Mouse (Mus musculus): ENCODE data around the gene Fam227a.
"Not testable (repeated sequence)": the region's sequence is repeated elsewhere in the genome, so short reads cannot be mapped to it uniquely, and the experiment has no call there.

Fam227a gene

GRCm38 (mm10) chr15:79684616-79685015 is 25.9 kb upstream of the Fam227a start:
- no peak for DNase-seq (ENCODE audit: low read depth, low spot score)

- no peak for DNase-seq (ENCODE audit: low read depth, low spot score)
Measured at GRCm38 (mm10) chr15:79683707-79684465, 25.1 kb upstream of the Fam227a start.

DNA sequence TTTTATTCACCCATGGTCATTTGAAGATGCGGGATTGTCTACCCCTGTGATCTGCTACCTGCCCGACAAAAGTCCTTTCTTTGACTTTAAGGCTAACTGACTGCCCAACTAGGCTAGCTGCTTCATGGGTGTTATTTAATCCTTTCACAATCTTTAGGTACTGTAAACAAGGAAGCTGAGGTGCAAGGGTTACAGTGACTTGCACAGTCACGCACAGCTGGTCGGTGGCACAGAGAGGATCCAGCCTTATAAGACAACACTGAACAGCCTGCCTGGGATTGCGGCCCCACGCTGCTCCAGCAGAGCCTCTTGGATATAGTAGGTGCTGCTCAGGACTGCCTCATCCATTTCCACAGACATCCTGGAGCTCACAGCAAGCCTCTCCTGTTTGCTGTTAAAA is 24.4 kb upstream of the Fam227a start:
- no peak for DNase-seq (ENCODE audit: low read depth, low spot score)

GRCm38 (mm10) chr15:79681973-79682372 is 23.2 kb upstream of the Fam227a start:
- no peak for DNase-seq (ENCODE audit: low read depth, low spot score)

DNA sequence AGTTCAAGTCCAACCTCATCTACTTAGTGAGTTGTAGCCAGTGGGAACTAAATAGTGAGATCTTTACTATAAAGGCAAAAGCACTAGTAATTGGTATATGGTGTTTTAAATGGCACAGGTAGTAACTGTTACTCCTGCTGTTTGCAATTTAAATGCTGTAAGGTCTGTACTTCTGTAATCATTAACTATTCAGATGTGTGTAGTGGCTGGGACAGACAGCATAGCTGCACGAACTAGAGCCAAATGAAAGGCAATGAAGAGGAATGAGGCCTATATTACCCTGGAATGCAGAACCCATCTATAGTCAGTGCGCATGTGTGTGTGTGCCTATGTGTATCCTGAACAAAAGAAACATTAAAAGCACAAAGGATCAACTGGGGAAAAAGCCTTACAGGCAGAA is 19.2 kb upstream of the Fam227a start:
- DNase-seq (ENCODE audit: low read depth, low spot score): no peak

- not testable (repeated sequence) for DNase-seq (ENCODE audit: low read depth, low spot score)
Measured at GRCm38 (mm10) chr15:79671828-79672348, 13.1 kb upstream of the Fam227a start.

- no peak for DNase-seq (ENCODE audit: low read depth, low spot score)
Measured at GRCm38 (mm10) chr15:79670972-79671299, 12.2 kb upstream of the Fam227a start.

DNA sequence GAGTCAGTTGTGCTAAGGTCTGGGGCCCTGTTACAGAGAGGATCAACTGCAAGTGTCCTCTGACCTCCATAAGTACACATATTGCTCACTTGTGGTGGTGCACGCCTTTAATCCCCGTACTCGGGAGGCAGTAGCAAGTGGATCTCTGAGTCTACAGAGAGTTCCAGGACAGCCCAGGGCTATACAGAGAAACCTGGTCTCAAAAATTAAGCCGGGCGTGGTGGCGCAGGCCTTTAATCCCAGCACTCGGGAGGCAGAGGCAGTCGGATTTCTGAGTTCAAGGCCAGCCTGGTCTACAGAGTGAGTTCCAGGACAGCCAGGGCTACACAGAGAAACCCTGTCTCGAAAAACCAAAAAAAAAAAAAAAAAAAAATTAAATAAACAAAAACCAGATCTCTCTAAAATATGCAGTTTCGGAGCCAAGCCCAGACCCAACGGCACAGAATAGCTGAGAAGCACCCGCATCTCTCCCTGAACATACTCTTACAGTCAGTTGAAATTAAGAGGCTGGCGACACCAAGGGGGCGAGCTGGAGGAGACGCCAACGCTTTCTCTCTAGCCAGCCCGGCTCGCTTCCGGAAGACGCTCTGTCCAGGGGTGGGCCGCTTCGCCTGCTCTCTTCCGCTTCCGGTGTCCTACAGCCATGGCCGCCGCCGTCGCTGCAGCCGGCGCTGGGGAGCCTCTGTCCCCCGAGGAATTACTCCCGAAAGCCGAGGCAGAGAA is 11.7 kb upstream of the Fam227a start, which contains the start of gene Tomm22:
Gene Tomm22, plus strand, starts transcription at position 613 of the 723 bp plus-strand sequence.
- DNase-seq (ENCODE audit: low read depth, low spot score): peak; percentile 83

- DNase-seq (ENCODE audit: low read depth, low spot score): no peak
Measured at GRCm38 (mm10) chr15:79669195-79669594, 10.4 kb upstream of the Fam227a start.

DNA sequence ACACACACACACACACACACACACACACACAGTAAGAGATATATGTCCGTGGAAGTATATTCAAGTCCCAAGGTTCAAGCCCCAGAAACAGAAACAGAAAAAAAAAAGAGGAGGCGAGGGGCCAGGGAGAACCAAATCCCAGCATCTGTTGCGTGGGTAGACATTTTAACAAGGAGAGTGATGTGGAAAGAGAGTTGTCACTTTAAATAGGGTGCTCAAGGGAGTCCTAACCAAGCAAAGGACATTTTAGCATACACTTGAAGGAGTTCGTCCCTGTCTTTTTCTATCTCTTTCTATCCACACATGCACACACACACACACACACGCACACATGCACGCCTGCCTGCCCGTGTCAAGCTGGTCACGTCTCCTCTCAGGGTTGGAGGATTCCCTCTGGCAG is 5.9 kb upstream of the Fam227a start:
- no peak for DNase-seq (ENCODE audit: low read depth, low spot score)

DNA sequence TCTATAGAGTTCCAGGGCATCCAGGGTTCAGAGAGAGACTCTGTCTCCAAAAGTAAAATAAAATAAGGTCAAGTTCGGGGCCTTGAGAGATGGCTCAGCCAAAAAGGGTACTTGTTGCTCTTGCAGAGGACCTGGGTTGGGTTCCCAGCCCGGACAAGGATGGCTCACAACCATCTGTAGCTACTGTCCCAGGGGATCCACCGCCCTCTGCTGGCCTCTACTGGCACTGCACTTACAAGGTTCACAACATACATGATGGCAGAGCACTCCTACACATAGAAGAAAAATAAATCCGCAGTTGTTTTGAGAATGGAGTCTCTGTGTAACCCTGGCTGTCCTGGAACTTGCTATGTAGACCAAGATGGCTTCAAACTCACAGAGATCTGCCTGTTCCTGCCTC is 3.1 kb upstream of the Fam227a start:
- DNase-seq (ENCODE audit: low read depth, low spot score): peak; percentile 20

DNA sequence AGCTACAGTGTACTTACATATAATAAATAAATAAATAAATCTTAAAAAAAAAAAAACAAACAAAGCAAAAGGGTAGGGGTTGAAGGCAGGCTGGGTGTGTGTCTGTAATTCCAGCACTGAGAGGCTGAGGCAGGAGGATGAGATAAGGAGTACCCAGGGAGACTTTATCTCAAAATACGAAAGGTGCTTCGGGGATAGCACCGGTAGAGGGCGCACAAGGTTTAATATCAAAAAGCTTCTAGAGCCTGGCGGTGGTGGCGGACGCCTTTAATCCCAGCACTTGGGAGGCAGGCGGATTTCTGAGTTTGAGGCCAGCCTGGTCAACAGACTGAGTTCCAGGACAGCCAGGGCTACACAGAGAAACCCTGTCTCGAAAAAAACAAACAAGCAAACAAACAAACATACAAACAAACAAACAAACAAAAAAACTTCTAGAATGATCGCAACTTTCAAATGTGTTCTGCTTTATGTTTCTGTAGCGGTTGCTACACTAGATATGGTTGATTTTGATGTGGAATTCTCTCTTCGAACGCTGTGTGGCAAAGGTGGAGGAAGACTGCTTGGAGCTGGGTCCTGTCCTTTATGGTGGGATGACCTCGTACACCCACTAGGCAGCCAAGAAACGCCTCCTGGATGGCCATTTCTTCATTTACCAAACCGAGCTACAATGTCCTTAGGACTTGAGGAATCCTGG is 772 bp downstream of the Fam227a start:
- DNase-seq (ENCODE audit: low read depth, low spot score): peak; percentile 89

- no peak for DNase-seq (ENCODE audit: low read depth, low spot score)
Measured at GRCm38 (mm10) chr15:79656451-79656850, 2.3 kb downstream of the Fam227a start.

DNA sequence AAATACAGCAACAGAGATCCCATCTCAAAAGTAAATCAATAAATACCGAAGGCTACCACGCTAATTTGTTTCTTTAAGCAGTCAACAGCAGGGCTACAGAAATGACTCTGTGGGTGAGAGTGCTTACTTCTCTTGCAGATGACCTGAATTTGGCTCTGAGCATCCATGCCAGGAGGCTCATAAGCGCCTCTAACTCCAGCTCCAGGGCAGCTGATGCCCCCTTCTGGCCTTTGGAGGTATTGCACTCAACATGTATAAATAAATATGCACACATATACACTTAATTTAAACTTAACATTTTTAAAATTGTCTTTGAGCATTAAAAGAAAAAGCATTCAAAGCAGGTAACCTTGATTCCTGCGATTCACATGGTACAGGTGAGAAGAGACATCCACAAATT is 7.3 kb downstream of the Fam227a start:
- peak; percentile 17 for DNase-seq (ENCODE audit: low read depth, low spot score)

DNA sequence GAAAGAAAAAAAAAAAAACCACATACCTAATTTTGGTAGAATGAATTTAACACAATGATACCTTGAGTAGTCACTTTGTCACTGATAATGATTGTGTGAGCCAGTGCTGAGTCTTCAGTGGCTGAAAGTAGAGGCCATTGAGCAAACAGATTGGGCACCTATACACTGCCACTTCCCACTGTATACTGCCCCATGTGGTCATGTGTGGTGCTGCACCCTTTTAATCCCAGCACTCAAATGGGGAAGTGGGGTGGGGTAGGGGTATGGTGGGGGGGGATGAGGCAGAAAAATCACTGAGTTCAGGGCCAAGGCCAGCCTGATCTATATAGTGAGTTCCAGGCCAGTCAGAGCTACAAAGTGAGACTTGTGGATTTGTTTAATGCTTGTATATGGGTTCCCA is 8.2 kb downstream of the Fam227a start:
- peak; percentile 33 for DNase-seq (ENCODE audit: low read depth, low spot score)

DNA sequence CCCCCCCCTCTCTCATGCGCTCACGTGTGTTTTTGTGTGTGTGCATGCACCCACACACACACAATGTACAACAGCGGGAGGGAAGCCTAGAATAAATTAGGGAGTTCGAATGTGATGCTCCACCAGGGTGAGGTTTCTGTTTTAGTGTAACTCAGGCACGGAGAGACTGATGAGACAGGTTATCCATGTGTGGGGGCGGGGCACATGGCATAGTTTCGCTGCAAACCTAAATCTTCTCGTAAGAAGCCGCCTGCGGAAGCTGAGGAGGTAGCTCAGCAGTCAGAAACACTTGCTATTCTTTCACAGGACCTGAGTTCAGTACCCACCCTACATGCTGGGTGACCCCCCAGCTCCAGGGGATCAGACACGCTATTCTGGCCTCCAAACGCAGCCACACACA is 10.6 kb downstream of the Fam227a start:
- no peak for DNase-seq (ENCODE audit: low read depth, low spot score)

DNA sequence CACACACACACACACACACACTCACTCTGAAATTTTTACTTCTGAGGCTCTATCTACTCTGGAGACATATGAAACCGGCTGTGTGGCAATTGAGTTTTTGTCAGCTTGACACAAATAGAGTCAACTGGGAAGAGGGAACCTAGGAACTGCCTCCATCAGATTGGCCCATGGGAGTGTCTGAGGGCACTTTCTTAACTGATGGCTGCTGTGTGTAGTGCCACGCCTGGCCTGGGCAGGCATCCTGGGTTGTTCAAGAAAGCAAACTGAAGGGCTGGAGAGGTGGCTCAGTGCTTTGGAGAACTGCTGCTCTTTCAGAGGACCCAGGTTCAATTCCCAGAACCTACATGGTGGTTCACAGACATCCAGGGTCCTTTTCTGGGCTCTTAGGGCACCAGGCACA is 13.3 kb downstream of the Fam227a start:
- no peak for DNase-seq (ENCODE audit: low read depth, low spot score)

DNA sequence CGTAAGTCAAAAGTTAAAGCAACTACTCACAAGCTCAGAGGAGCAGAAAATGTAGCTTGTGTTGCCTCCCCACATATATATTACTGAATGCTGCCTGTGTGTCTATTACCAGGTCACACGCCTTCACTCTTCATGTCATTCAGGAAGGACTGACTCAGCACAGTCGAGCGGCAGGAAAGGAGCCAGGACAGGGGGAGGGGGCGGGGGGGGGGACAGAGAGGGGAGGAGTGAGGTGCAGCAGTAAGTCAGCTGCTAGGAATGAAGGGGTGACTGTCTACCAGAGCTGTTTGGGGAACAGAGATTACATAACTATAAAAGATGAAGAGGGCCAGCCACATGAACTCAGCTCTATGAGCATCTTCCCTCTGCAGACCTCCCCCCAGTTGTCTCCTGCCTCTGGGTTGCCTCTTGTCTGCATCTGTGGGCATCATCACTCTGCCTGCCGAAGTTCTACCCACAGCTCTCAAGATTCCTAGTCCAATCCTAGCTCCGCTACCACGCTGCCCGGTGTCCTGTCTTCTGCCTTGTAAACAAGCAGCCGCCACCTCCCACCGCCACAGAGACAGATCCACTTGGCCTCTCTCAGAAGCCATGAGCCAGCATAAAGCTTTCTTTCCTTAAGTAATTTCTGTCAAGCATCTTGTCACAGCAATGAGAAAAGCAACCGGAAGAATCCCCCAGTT is 17.5 kb downstream of the Fam227a start:
- DNase-seq (ENCODE audit: low read depth, low spot score): no peak

GRCm38 (mm10) chr15:79630471-79630870 is 28.3 kb downstream of the Fam227a start:
- no peak for DNase-seq (ENCODE audit: low read depth, low spot score)

- no peak for DNase-seq (ENCODE audit: low read depth, low spot score)
Measured at GRCm38 (mm10) chr15:79619770-79620414, 38.9 kb downstream of the Fam227a start.

GRCm38 (mm10) chr15:79618456-79618855 is 40.3 kb downstream of the Fam227a start:
- no peak for DNase-seq (ENCODE audit: low read depth, low spot score)

Data from forelimb bud, embryonic 11.5 days (tissue).